Comparison of ENCODE assay signal across 25 mouse cellular contexts in the genomic region with DNA sequence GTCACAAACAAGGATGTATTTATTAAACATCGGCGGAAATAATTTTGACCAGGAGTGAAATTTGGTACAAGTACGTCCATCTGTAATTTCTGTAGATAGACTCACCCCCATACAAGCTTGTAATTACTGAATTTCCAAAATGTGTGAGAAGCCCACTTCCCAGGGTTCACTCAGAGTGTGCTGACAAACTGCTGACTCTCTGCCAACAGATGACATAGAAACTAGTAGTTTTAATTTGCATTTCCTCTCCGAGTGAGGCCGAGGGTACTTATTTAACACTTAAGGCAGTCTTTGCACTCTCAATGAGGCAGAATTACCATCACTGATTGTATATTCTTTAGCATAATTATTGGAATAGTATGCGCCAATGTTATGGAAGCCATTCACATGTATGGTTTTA.
"Had no signal": no experiment of that assay in that cellular context is flagged by ENCODE, and none has a peak within 500 bp of the region (broad histone marks: within the 10 kb centered on the region; RNA-seq: fewer than 3 reads in every experiment).

No protein-coding gene starts in this region.

- DNase-seq: gastrocnemius, postnatal 14 days; gastrocnemius, postnatal 36 days; heart, adult 2 months; heart, postnatal 14 days; heart, postnatal 36 days; kidney, adult 11 months; kidney, adult 2 months; kidney, adult 9 months; kidney, postnatal 25 days; kidney, postnatal 4 days had no signal

- H3K9ac ChIP-seq: heart, embryonic 13.5 days; heart, embryonic 15.5 days; hindbrain, embryonic 13.5 days; hindbrain, embryonic 15.5 days; kidney, embryonic 15.5 days; limb, embryonic 13.5 days; limb, embryonic 15.5 days; liver, embryonic 12.5 days; liver, embryonic 14.5 days had no signal

- H3K4me1 ChIP-seq: heart, embryonic 13.5 days; heart, embryonic 15.5 days; limb, embryonic 15.5 days; liver, embryonic 12.5 days had no signal

- H3K4me2 ChIP-seq: heart, embryonic 11.5 days; heart, embryonic 13.5 days; heart, embryonic 15.5 days; hindbrain, embryonic 13.5 days; hindbrain, embryonic 15.5 days; kidney, embryonic 15.5 days; limb, embryonic 13.5 days; limb, embryonic 15.5 days; liver, embryonic 12.5 days had no signal

- H3K4me3 ChIP-seq: heart, adult 2 months; heart, embryonic 13.5 days; heart, embryonic 15.5 days; hindbrain, embryonic 13.5 days; hindbrain, embryonic 15.5 days; kidney, embryonic 15.5 days; layer of hippocampus, adult 2 months; left cerebral cortex, adult 2 months; limb, embryonic 13.5 days; limb, embryonic 15.5 days; liver, embryonic 12.5 days had no signal

- H3K36me3 ChIP-seq: heart, embryonic 13.5 days; heart, embryonic 15.5 days; hindbrain, embryonic 13.5 days; hindbrain, embryonic 15.5 days; kidney, embryonic 15.5 days; limb, embryonic 13.5 days; limb, embryonic 15.5 days; liver, embryonic 12.5 days had no signal

- ATAC-seq: hindbrain, postnatal 0 days; intestine, embryonic 16.5 days; liver, embryonic 12.5 days had no signal

- H3K9me3 ChIP-seq: heart, embryonic 15.5 days; hindbrain, embryonic 13.5 days; hindbrain, embryonic 15.5 days; limb, embryonic 13.5 days; limb, embryonic 15.5 days had no signal

- H3K27me3 ChIP-seq: heart, embryonic 13.5 days; heart, embryonic 15.5 days; hindbrain, embryonic 13.5 days; hindbrain, embryonic 15.5 days; kidney, embryonic 15.5 days; limb, embryonic 13.5 days; limb, embryonic 15.5 days; liver, embryonic 12.5 days had no signal

- H3K27ac ChIP-seq: heart, adult 2 months; heart, embryonic 13.5 days; heart, embryonic 15.5 days; hindbrain, embryonic 13.5 days; hindbrain, embryonic 15.5 days; hindbrain, postnatal 0 days; kidney, embryonic 15.5 days; kidney, postnatal 0 days; layer of hippocampus, adult 2 months; left cerebral cortex, adult 2 months; limb, embryonic 13.5 days; limb, embryonic 15.5 days; liver, embryonic 12.5 days; liver, embryonic 14.5 days had no signal
